ENCODE assay signal across 9 mouse cellular contexts in the genomic region with DNA sequence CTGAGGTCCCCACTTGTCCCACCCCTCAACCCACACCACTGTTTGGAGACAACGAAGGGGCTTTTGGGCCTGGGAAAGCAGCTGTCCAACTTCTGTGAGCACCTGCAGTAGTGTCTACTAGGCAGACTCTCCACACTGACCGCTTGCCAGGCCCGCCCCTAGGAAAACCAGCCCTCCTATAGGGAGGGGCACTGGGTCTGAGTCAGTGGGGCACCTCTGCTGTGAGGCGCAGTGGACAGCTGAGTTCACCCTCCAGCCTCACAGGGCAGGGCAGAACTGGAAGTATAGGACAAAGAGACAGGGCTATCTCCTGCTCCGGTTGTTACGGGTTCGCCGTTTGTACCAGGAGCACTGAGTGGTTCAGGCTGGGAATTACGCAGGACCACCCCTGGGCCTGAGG. TPM values are rescaled to one million over a fixed set of nuclear protein-coding genes. Genes with fewer than 3 reads are reported as not detected.
DNase-seq lines count a peak whose midpoint lies in the region; TF ChIP-seq lines count a peak whose summit lies in the region.
"Had no signal": no experiment of that assay in that cellular context is flagged by ENCODE, and none has a peak within 500 bp of the region (broad histone marks: within the 10 kb centered on the region; RNA-seq: fewer than 3 reads in every experiment).

A gene (minus strand): TSS at position 138 of the 400 bp plus-strand sequence.

- no peak for DNase-seq in lung, adult 2 months
- DNase-seq in lung, postnatal 14 days = no peak
- DNase-seq in NIH3T3 (ENCODE audit: low read depth) = peak; percentile 52
- no peak for DNase-seq in heart, postnatal 10 days
- no peak for DNase-seq in embryo, embryonic 9.5 days (ENCODE audit: extremely low spot score)
- DNase-seq in ovary, postnatal 14 days (ENCODE audit: low spot score) = no peak

- no peaks in the 10 kb centered on the region for H3K4me1 ChIP-seq in lung, adult 2 months (ENCODE audit: control insufficient read depth, insufficient read depth, low read length)

- 71% methylated on average over 9 of the region's 9 CpGs for WGBS in lung, adult 2 months

- TF ChIP-seq CTCF in lung, adult 2 months (IDR thresholded peaks at IDR 0.05; ENCODE audit: insufficient read depth, low read length) = no peak

- TF ChIP-seq POLR2A in lung, adult 2 months (IDR thresholded peaks at IDR 0.05; ENCODE audit: borderline replicate concordance, extremely low read depth, low read depth, low read length) = no peak
- TF ChIP-seq POLR2A in myocyte (IDR thresholded peaks at IDR 0.05; ENCODE audit: insufficient read length, low read depth) = peak; percentile 74

- H3K79me2 ChIP-seq in myocyte (ENCODE audit: control insufficient read depth, insufficient read depth) = no peaks in the 10 kb centered on the region

- no peaks in the 10 kb centered on the region for H3K36me3 ChIP-seq in myocyte (ENCODE audit: control insufficient read depth, insufficient read depth)
- H3K36me3 ChIP-seq: midbrain, embryonic 13.5 days had no signal

- no peak within 1 kb of the TSS for H3ac ChIP-seq in myocyte (ENCODE audit: control insufficient read depth, insufficient read length)

- H3K4me2 ChIP-seq in myocyte (ENCODE audit: low read depth) = peak within 1 kb of the TSS; percentile 64
- H3K4me2 ChIP-seq: midbrain, embryonic 13.5 days had no signal

- intact Hi-C loops in heart, postnatal 10 days (cut with DNase I) = no loop called here

- no peak within 1 kb of the TSS for H3K4me3 ChIP-seq in lung, adult 2 months (replicated peaks; ENCODE audit: extremely low read depth, low read depth, low read length)
- H3K4me3 ChIP-seq in myocyte = peak within 1 kb of the TSS; percentile 20
- H3K4me3 ChIP-seq: midbrain, embryonic 13.5 days had no signal

- H3K27me3 ChIP-seq in myocyte (ENCODE audit: control insufficient read depth, insufficient read depth, insufficient read length) = no peaks in the 10 kb centered on the region

TF ChIP-seq in myocyte, 11 proteins besides CTCF, POLR2A, EP300 and RAD21:
- TF ChIP-seq POLR2AphosphoS2 (IDR thresholded peaks at IDR 0.05; ENCODE audit: insufficient read length, low read depth) = peak; percentile 33
- no peak for TF ChIP-seq TCF12 (IDR thresholded peaks at IDR 0.05; ENCODE audit: insufficient read depth, poor library complexity, severe bottlenecking)
- TF ChIP-seq MYOG (IDR thresholded peaks at IDR 0.05; ENCODE audit: control insufficient read depth in 1 of 3, insufficient read depth in 1 of 3, insufficient read length in 2 of 3, low read depth in 2 of 3) = peak; percentile 34 to 88 (median 37)
- TF ChIP-seq MYOD1 (IDR thresholded peaks at IDR 0.05; ENCODE audit: control insufficient read depth in 1 of 3, insufficient read length in 2 of 3, low read depth in 2 of 3) = peak; percentile 11 to 88 (median 53)

RNA-seq across cellular contexts. Expression of the gene that starts here (rescaled TPM):
- 71.2 and 78.4 TPM in 2 replicates for polyA plus RNA-seq in lung, adult 2 months (2012; rRNA removed)
- 10 to 100 TPM; 38.5 to 40.6 TPM for total RNA-seq in heart, postnatal 10 days (2021)
- polyA plus RNA-seq in myocyte (2012; fragmentation: generic; extraction: Trizol) = 91.8 TPM
- polyA plus RNA-seq: midbrain, embryonic 13.5 days; neural tube, embryonic 14.5 days had no signal
